Mouse (Mus musculus) thymus, adult 2 months (tissue): ENCODE measurements around the gene Cfap100. TPM values are rescaled to one million over a fixed set of nuclear protein-coding genes. Genes with fewer than 3 reads are reported as not detected.

ENCODE experiments used
- DNase-seq: peaks from one replicate; pipeline ENCODE4 v3.0.0; 2021
- H3K27ac ChIP-seq: fragments of 200-500 bp; 2 replicates; pipeline ENCODE4 v1.5.1; 2012; ENCODE audit warnings: low read length, control low read depth; ENCODE audit not compliant: control insufficient read depth, insufficient read depth
- H3K27me3 ChIP-seq: fragments of 200-500 bp; 2 replicates; pipeline ENCODE4 v1.6.1; 2012; ENCODE audit warnings: mild to moderate bottlenecking, low read length, moderate library complexity, mixed read lengths; ENCODE audit not compliant: control insufficient read depth, insufficient read depth
- H3K36me3 ChIP-seq: fragments of 200-500 bp; 2 replicates; pipeline ENCODE4 v1.6.1; 2012; ENCODE audit warnings: mild to moderate bottlenecking, low read length, moderate library complexity; ENCODE audit not compliant: control insufficient read depth, insufficient read depth
- H3K4me1 ChIP-seq: fragments of 200-500 bp; replicated peaks from 2 replicates; pipeline ENCODE4 v1.6.1; 2012; ENCODE audit warnings: low read length; ENCODE audit not compliant: control insufficient read depth, insufficient read depth
- H3K4me3 ChIP-seq: fragments of 200-500 bp; 2 replicates; pipeline ENCODE4 v1.5.1; 2012; ENCODE audit warnings: mild to moderate bottlenecking, low read length, control low read depth, moderate library complexity; ENCODE audit not compliant: control insufficient read depth, insufficient read depth
- CTCF ChIP-seq: fragments of 200-500 bp; IDR thresholded peaks from 2 replicates; pipeline ENCODE4 v1.5.1; 2012; ENCODE audit warnings: mild to moderate bottlenecking, control low read depth, low read length, moderate library complexity, borderline replicate concordance; ENCODE audit not compliant: control insufficient read depth, poor library complexity, insufficient read depth; ENCODE audit errors: extremely low read depth
- POLR2A ChIP-seq: fragments of 200-500 bp; IDR thresholded peaks from 2 replicates; pipeline ENCODE4 v1.6.1; 2012; ENCODE audit warnings: mild to moderate bottlenecking, low read length, control low read depth, moderate library complexity; ENCODE audit not compliant: control insufficient read depth, poor library complexity, insufficient read depth; ENCODE audit errors: extremely low read depth
- whole genome bisulfite sequencing: fragments of 180-500 bp; shearing (Covaris S2); methylation state at CpG from one replicate; pipeline ENCODE4 v1.1.7; 2018; 5-methylcytosine and 5-hydroxymethylcytosine counted together
- polyA plus RNA-seq: library from polyadenylated mRNA; depleted of rRNA; stranded (reverse); fragments of >200 nt; gene quantifications from 2 replicates; pipeline ENCODE4 v1.2.3, GENCODE M21; 2012

Cfap100 gene
- polyA plus RNA-seq, 1 experiment = 0.05 TPM

DNA sequence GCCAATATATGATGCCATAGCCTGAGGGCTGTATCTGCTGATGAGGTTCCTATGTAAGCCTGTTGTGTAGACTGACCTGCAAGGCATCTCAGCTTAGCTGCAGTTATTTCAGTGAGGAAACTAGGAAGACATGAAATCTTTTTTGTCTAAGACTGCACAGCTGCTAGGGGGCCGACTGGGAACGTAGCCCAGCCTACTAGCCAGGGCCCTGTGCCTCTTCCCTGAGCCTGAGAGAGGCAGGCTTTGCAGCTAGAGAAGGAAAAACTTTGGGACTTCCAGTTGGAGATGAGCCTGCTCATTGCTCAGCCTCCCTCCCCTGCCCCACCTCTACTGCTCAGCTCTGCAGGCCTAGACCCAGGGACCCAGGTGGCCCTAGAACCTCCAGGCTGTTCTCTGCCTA, 2.9 kb upstream of the Cfap100 start:
- WGBS = 89% methylated on average over 2 of the region's 2 CpGs
- no peak overlapping the region for H3K4me3 ChIP-seq
- peaks cover 6% of the 10 kb centered on the region; the same call in 1 of the 2 replicates for H3K4me1 ChIP-seq
- H3K36me3 ChIP-seq = no peaks in the 10 kb centered on the region
- no peak for TF ChIP-seq POLR2A
- TF ChIP-seq CTCF = no peak
- DNase-seq = no peak
- H3K27me3 ChIP-seq = no peaks in the 10 kb centered on the region; the same call in 1 of the 2 replicates
- no peak overlapping the region for H3K27ac ChIP-seq

DNA sequence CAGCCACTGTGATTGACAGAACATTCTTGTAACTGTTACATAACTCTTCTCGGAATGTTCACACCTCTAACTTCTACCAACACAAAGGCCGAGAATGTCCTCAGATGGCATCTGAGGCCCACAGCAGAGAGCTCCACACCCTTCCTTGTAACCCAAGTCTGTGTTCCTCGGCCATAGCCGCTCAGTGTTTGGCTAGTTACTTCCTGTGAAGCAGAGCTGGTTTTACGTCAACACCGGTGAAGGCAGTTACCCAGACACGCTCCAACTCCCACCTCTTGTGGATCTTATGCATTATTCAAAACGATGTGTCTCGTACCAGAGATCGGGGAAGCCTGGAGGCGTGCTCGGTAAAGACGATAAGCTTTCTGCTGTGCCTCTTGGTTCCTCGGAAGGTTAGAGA, 1.3 kb upstream of the Cfap100 start:
- TF ChIP-seq CTCF (no peak), POLR2A (no peak)
- Histone ChIP-seq H3K36me3 (no peaks in the 10 kb centered on the region), H3K27ac (no peak overlapping the region), H3K27me3 (no peaks in the 10 kb centered on the region; the same call in 1 of the 2 replicates), H3K4me3 (no peak overlapping the region), H3K4me1 (peaks cover 6% of the 10 kb centered on the region; the same call in 1 of the 2 replicates)
- no peak for DNase-seq
- WGBS = 91% methylated on average over 14 of the region's 14 CpGs

DNA sequence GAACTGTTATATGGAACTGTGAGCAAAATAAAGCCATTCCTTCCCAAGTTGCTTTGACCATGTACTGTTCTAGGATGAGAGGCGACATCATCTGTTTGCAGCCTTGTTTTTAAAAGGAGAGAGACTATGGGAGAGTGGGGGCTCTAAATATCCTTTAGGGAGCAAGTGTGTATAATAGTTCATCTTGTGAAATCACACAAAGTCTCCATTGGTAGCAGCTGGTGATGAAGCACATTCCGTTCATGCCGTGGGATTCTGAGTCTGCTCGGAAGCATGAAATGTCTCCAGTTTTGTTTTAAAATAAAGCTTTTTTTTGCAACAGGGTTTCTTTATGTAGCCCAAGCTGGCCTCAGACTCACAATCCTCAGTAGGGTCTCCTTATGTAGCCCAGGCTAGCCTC, 2.6 kb downstream of the Cfap100 start:
- Histone ChIP-seq H3K4me3 (no peak overlapping the region), H3K36me3 (no peaks in the 10 kb centered on the region), H3K27me3 (no peaks in the 10 kb centered on the region; the same call in 1 of the 2 replicates), H3K27ac (no peak overlapping the region), H3K4me1 (peaks cover 10% of the 10 kb centered on the region)
- 96% methylated on average over 4 of the region's 4 CpGs for WGBS
- TF ChIP-seq CTCF = no peak
- TF ChIP-seq POLR2A = no peak
- no peak for DNase-seq

DNA sequence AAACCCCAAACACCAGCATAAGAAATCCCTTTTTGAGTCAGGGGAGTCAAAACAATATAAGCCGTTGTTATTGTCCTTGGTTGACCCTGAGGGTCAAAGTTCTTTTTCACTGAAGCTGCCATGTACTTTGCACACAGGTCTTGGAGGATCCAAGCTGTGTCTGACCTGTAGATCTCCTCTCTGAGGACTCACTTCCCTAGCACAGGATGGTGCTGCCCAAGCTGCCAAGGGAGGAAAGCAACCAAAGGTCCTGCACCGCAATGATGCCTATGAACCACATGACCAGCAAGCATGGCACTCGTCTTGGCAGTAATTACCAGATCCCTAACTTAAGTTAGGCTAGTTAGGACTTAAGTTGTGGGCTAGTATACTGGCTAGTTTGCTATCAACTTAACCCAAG, 3.2 kb downstream of the Cfap100 start:
- Histone ChIP-seq H3K4me3 (no peak overlapping the region), H3K27ac (no peak overlapping the region), H3K36me3 (no peaks in the 10 kb centered on the region), H3K27me3 (no peaks in the 10 kb centered on the region; the same call in 1 of the 2 replicates), H3K4me1 (peaks cover 10% of the 10 kb centered on the region)
- DNase-seq = no peak
- TF ChIP-seq POLR2A (no peak), CTCF (no peak)
- 93% methylated on average over 3 of the region's 3 CpGs for WGBS

DNA sequence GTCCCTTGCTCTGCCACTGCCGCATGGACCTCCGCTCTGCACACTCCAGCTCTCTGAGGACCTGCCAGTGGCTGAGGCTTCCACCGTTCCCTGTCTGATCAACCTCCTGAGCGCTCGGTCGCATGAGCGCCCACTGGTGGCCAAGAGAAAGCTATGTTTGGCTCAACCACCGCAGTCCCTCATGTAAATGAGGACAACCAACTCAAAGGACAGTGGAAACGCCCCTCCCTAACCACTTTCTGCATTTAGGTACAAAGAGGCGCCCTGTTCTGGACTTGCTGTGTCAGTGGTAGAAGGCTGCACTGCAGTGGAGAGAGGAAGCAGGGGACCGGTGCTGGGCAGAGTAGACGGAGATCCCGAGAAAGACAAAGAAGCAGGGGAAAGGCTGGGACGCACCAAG, 6.0 kb downstream of the Cfap100 start:
- Histone ChIP-seq H3K4me1 (peaks cover 5% of the 10 kb centered on the region), H3K27ac (no peak overlapping the region), H3K4me3 (no peak overlapping the region; the same call in 1 of the 2 replicates), H3K27me3 (no peaks in the 10 kb centered on the region; the same call in 1 of the 2 replicates), H3K36me3 (no peaks in the 10 kb centered on the region)
- 4% methylated on average over 14 of the region's 14 CpGs for WGBS
- TF ChIP-seq CTCF = peak; percentile 94
- no peak for TF ChIP-seq POLR2A
- DNase-seq = peak; percentile 77

DNA sequence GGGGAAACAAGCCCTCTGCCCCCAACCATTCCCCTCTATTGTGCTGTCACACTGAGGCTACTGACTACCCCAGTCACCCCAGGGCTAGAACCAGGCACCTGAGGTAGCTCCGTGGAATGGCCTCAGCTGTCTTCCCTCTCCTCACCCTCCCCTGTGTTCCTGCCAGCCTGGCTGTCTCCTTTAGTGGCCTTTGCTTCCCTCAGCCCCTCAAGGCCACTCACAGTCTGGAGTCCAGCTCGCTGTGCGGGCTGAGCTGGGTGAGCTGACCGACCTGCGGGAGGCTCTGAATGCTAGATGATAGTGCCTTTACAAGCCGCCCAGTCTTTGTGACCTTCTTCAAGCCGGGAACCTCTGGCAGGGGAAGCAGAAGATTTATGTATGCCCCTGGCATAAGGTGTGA, 16.7 kb downstream of the Cfap100 start:
- 92% methylated on average over 7 of the region's 7 CpGs for WGBS
- TF ChIP-seq POLR2A (no peak), CTCF (no peak)
- Histone ChIP-seq H3K27ac (no peak overlapping the region), H3K27me3 (no peaks in the 10 kb centered on the region), H3K4me1 (no peaks in the 10 kb centered on the region), H3K36me3 (no peaks in the 10 kb centered on the region), H3K4me3 (no peak overlapping the region)
- DNase-seq = no peak

DNA sequence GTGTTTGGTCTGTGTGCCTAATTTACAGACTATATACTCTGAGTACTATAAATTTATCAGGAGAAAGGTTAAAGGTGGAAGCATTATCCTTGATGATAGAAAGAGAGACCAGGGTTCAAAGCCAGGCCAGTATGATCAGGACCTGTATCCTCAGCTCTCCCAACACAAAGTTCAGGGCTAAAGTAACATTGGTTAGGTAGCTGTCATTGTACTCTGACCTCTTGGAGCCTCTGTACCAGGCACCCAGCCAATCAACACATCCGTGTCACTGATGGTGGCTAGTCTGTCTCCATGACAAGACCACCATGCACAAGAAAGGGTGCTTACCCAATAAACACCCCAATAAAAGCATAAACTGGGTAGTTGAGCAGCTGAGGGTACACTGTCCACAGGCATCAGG, 17.6 kb downstream of the Cfap100 start:
- H3K4me3 ChIP-seq = no peak overlapping the region
- DNase-seq = no peak
- no peaks in the 10 kb centered on the region for H3K27me3 ChIP-seq
- H3K36me3 ChIP-seq = no peaks in the 10 kb centered on the region
- H3K4me1 ChIP-seq = no peaks in the 10 kb centered on the region
- no peak overlapping the region for H3K27ac ChIP-seq
- TF ChIP-seq POLR2A (no peak), CTCF (no peak)
- 97% methylated on average over 1 of the region's 1 CpGs for WGBS
